Mouse (Mus musculus): ENCODE results near the gene Snx9.

DNA sequence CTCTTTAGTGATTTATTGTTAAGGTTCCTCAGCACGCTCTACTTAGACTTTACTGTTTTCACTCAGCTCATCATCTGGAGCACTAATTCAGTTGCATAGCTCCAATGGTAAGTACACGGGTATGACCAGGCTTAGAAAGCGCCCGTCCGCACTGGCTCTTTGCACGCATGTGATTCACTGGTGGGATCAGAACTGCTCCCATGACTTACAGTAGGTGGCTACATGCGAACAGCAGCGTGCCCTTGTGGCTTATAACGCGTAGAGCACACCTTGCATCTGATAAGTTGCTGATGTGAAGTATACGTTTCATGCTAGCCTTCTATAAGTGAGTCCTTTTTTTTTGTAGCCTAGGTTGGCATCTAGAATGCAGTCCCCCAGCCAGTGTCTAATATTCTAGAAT is 16.1 kb downstream of the Snx9 start:
- TF ChIP-seq CTCF (IDR thresholded peaks at IDR 0.05; ENCODE audit: low read depth, low read length) = no peak
- no peak for TF ChIP-seq GATA2 (IDR thresholded peaks at IDR 0.05; ENCODE audit: borderline replicate concordance, low read depth, low read length)
- TF ChIP-seq POLR2AphosphoS5 (IDR thresholded peaks at IDR 0.05; ENCODE audit: insufficient replicate concordance, low read depth, low read length) = no peak
- no peak for TF ChIP-seq TAL1 (conservative IDR thresholded peaks at IDR 0.05; ENCODE audit: low read depth, low read length)

Measured in G1E (cell line).